Mouse (Mus musculus) cerebellum, adult 11 months (tissue): ENCODE measurements around the gene Sorcs2.

Experiments used
- DNase-seq: peaks from one replicate; pipeline ENCODE4 v3.0.0; 2022

Sorcs2 gene

DNA sequence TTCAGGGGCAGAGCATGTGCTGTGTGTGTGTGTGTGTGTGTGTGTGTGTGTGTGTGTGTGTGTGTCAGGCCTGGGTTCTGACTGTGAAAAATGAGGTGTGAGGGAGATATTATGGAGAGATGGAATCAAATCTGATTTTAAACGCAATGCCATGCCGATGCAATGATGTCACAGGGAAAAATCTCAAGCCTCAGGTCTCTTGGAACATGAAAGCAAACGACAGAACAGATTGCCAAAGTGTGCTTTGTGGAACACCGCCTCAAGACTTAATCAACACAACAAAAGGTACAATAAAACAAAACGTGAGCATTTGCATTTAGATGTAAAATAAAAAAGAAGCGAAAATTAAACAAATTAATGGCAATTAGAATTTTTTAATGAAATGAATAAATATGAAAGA lies 177.3 kb downstream of the Sorcs2 start:
- DNase-seq = no peak

DNA sequence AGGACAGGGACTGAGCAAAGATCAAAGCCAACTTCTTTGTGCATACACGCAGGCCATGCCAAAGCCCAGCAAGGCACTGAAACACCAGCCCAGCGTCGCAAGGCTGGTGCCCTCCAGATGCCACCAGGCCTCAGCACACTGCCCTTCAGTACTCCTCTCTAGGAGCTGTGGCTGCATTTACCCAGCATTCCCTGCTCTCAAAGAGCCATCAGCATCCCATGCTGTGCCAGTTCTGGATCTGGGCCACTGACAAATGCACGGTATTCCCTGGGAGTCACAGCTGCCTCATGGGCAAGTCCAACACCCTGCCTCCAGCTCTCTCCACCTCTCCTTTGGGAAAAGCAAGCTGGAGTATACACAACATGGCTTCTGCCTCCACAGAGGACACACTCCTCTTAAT lies 177.8 kb downstream of the Sorcs2 start:
- no peak for DNase-seq

DNA sequence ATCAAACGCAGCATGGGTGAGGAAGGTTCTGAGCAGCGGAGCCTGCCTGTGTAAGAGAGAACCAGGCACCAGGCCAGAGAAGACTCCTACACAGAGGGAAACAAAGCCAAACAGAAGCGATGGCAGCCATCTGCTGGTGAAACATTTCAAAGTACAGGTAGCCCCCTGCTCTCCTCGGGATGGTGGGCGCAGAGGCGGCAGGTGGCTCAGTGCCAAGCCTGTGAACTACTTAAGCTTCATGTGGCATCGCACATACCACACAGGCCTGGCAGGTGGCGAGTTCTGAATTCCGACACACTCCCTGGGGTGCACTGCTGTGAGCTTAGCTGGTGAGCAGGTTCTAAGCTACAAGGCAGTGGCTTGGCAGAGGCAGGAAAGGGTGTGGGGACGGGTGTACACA lies 184.6 kb downstream of the Sorcs2 start:
- DNase-seq = no peak

DNA sequence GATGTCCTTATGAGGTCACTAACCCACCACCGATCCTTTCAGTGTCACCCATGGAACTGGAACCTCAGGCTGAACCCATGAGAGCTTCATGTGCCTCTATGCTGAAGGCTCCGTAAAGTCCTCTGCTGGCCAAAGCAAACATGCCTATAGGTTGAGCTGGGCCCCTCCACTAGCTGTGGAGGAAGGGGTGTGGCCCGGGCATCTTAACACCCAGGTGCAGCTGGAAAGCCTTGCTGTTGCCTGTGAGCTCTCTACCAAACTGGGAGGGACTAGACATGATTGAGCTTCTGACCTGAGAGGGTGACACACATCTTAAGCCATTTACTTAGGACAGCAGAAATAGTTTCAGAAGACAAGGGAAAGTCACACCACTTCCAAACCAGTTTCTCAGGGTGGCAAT lies 189.1 kb downstream of the Sorcs2 start:
- no peak for DNase-seq

DNA sequence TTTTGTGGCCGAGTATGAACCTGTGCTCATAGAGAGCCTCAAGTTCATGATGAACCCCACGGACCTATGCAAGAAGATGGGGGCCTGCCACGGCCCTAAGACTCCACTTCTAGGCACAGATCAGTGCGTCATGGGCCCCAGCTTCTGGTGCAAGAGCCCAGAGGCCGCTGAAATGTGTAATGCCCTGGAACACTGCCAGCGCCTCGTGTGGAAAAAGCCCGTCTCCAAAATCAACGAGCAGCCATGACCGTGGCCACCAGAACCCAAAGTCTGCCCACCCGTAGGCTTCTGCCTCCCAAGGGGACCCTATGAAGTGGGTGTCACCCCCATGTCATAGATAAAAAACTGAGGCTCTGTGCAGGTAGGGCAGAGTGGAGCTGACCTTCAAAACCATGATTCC lies 192.5 kb downstream of the Sorcs2 start:
- no peak for DNase-seq

DNA sequence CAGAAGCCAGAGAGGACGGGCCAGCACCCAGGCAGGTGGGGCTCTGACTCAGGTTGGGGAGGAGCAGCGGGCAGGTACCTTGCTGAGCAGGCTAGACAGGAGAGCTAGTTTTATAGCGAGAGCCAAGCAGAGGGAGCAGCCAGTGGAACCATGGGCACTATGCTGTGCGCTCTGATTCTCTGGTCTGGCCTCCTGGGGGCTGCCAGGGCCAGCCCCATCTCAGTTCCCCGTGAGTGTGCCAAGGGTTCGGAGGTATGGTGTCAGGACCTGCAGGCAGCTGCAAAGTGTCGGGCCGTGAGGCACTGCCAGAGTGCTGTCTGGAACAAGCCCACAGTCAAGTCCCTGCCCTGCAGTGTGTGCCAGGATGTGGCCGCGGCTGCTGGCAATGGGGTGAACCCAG lies 194.0 kb downstream of the Sorcs2 start, which contains the start of gene Psapl1:
Gene Psapl1, plus strand, starts transcription at position 106 of the 400 bp plus-strand sequence.
- no peak for DNase-seq

DNA sequence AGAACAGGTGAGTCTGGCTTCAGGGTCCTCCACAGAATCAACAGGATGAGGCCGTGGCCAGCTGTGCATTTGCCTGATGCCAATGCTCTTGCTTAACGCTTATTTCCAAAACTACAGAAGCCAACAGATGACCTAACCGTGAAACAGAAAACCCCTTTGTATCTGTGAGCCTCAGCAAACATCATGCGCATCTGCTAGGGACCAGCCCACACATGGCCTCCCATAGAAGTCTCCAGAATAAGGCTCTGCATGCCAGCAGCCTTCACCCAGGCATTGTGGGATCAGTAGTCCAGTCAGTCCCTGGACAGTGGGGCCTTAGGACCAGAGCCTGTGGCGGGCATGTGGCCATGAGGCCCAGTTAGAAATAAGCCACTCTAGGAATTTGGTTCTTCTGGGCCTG lies 194.5 kb downstream of the Sorcs2 start:
- no peak for DNase-seq

DNA sequence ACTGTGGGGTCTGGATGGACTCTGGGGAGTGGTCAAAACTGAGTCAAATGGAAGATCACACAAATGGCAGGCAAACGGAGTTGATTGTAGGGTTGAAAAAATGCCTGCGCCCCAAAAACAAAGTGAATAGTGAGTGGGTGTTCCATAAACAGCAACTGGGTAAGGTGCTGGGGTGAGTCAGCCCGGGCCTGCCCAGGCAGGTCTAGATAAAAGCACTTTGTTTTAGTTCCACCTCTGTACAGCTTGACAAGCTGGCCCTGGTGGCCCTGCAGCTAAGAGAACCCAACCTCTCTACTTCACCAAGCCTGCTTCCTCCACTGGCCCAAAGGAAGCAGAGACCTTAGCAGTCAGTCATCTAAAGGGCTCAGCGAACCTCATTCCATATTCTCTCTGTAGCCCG lies 195.2 kb downstream of the Sorcs2 start:
- DNase-seq = no peak

DNA sequence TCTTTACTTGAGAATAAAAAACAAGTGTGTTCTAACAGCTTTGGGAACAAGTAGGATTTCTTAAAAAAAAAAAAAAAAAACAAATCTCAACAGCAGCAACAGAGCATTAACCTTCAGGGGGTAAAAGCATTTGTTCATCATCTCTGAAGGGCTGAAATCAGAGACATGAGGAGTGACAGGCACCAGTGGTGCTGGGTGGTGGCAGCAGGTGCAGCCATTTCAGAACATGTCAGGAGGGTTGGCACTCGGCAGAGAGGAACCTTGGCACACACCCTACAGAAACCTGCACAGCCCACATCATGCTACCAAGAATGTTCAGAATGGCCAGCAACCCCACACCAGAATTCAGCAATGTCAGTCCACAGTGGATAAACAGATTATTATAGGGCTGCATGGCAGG lies 198.4 kb downstream of the Sorcs2 start:
- no peak for DNase-seq

DNA sequence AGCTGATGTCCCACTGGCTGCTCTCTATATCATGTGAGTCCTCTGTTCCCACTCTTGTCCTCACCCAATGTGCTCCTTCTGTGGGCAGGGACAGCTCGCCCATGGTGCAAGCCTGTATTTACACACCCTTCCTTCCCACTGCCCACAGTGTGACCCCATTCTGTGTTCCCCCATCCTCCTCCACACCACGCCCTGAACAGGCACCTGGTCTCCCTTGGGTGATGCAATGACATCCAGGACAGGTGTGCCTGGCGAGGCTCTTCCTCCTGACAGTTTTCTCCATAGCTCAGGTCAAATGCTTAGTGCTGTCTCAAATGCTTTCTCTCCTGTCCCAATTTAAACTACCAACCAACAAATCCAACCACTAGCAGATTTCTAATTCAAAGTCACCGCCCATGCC lies 202.5 kb downstream of the Sorcs2 start:
- DNase-seq = no peak

DNA sequence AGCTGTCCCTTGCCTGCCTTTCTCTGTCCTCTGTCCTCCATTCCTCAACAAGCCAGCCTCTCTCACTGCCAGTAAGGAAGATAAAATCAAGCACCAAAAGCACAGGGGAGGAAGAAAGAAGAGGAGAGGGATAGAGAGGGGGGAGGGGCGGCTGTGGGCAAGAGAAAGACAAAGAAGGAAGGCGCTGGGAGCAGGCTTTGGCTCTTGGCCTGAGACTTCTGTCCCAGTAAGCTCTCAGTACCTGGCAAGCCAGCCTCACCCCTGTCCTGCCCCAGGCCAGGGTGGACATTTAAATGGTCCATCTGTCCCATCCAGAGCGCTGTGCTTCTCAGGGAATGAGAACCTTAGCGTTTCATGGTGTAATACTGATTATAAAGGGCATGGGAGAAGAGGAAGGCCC lies 203.3 kb downstream of the Sorcs2 start:
- no peak for DNase-seq

DNA sequence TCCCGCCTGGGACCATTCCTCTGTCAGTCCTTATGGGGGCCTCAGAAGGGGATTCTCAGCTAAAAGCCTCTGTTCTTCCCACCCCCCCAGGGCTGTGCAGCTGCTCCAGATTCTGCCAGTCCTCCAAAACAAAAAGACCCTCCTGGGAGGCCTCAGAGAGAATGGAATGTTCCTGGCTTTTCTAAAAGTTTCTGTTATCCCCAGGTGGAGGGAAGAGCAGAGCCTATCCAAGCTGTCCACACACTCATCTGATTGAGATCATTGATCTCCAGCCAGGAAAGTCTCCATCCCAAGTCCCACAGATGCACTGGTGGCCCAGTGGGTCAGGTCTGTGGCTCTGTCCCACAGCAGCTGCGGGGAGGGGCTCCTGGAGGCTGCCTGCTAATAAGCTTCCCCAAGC lies 205.3 kb downstream of the Sorcs2 start:
- no peak for DNase-seq

DNA sequence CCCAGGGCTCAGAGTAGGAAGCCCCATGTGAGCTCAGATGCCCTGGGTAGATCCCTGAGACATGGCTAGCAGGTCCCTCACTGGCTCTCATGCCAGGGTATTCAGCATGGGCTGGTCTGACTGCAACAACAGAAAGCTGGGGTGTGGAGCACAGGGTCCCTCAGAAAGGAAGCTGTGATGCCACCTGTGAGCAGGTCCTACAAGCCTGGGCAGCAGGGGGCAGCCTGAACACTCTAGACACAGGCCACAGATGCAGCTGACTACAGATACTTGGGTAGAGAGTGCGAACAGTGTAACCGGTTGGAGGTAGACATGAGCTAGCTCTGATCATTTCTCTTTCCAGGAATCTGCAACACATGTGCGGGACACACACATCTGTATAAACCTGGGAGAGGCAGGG lies 206.1 kb downstream of the Sorcs2 start:
- DNase-seq = no peak

DNA sequence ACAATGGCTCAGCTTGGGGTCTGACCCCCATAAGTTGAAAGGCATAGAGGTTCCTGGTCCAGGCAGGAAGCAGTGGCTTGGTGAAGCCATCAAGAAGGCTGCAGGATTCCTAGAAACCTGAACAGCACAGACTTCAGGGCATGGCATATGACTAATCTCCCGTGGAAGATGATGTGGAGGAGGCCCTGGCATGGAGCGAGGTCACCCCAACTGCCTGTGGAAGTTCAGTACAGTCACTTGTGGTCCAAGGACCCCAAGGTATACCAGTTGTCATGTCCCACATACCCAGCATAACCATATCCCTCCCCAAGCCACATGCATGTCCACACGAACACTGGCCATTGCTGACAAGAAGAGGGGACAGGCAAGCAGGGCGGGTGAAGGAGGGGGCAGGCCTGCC lies 206.7 kb downstream of the Sorcs2 start:
- DNase-seq = no peak

DNA sequence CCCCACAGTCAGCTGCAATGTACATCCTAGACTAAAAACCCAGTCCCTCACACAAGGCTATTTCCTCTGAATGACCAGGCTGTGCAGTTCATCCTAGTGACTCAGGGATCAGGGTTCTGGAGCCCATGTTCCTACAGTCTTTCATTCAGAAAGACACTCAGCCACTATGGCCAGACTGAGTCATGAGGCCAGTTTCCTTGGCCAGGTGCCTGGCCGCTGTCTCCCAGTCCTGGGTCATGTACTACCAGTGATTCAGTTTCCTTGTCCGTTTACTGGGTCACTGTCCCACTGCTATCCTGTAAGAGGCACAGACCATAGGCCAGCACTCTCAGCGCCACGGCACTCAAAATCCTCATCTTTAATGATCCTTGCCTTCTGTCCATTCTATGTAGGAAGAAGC lies 209.6 kb downstream of the Sorcs2 start:
- no peak for DNase-seq

DNA sequence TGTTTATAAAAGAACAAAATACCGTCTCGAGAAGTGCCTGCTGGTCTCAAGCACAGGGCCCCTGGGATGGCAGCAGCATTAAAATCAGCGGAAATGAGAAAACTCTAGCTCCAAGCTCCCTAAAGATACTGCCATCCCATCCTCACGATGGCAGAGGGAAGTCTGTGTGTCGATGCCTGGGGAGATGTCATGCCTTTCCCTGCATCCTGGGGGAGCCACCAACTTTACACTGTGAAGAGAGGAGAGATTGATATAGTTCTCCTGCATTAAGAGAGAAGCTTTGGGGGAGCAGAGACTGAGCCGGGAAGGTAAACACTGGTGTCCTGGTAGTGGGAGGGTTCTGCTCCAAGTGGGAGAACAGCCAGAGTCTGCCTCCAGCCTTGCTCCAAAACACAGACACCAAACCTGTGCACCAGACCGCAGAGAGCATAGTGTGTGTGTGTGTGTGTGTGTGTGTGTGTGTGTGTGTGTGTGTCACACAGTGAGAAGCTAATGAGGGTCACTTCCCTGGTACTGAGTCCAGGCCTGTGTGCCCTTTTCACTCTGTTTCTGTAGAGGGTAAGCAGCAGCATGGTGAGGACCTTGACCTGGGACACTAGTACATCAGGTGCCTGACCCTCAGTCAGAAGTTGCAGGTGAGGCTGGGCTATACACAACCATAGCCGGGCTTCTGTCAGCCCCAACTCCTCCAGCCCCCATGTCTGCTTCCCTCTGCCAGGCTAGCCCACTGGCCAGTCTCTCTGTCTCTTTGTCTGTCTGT lies 211.5 kb downstream of the Sorcs2 start:
- DNase-seq = no peak

DNA sequence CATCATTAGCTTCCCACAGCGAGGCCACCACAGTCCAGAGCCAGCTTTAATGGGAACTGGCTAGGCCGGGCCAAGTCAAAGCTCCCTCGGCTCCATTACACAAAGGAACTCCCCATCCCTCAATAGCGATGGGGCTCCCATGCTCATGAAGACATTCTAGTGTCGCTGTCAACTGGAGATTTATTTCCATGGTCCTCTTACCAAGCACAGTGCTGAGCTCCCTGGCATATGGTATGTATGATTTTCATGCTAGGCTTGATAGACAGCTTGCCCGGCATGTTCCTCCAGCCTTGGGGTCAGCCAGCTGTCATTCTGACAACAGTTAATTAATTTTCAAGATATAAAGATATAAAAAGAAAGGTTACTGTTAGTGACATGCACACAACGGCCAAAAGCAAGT lies 215.6 kb downstream of the Sorcs2 start:
- DNase-seq = no peak

DNA sequence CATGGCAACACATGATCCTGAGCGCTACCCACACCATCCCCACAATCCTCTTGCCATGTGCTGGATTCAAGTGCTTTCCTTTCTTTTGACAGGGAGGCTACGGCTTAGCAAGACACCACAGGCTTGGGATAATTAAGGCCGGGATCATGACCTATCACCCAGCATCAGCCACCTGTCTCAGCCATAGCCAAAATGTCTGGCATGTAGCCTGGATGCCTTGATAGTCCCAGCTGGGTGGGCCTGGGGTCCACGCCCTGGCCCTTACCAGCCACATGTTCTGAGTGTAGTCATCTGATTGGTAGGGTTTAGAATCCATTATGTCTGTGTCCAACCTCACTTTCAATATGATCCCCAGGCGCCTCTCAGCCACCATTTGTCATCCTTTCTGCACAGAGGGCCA lies 218.2 kb downstream of the Sorcs2 start:
- no peak for DNase-seq

DNA sequence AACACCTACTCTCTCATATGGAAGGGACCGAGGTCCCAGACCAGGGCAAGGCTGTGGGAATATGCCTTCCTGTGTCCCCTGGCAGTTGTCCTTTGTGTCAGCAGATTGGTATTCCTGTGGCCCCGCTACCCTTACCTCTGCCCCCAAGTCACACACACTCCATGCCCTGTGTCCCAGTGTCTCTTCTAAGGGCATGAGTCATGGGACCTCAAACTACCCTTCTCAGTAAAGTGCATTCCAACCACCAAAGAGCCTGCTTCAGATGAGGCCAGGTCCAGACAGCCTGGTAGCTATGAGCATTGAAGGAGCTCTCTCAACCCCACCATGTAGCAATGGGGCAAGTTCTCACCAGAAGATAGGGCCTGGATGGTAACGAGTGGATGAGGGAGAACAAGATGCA lies 219.2 kb downstream of the Sorcs2 start:
- no peak for DNase-seq

DNA sequence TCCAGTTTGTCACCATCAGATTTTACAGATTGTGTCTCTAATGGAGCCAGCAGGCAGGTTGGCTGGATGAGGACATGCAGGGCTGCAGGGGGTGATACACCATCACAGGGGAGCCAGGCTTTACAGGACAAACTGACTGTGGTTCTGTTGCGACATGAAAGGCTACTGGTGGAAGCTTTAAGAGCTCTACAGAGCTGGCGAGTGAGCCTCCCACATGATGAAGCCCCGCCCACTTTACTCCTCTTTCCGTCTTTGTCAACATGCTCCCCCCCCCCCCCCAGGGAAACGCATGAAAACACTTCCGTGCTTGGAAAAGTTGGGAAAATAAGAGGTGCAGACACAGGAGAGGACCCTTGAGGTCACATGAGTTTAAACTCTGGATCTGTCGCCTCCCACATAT lies 219.7 kb downstream of the Sorcs2 start:
- DNase-seq = no peak

DNA sequence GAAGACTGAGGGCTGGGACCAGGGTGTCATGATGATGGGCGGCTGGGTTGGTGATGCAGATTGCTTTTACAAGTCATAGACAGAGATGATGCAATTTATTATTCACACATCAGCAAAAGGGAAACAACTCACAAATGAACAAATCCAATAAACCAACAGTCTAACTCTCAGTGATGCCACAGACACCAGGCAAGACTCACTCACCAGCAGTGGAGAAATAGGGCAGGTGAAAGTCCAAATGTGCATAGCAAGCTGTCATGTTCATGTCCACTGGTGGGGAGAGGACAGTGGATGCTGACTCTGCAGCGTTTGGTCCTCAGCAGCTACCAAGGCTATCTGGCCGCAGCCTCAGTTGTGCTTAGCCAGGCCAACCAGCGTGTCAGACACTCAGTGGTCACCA lies 221.1 kb downstream of the Sorcs2 start:
- DNase-seq = no peak

DNA sequence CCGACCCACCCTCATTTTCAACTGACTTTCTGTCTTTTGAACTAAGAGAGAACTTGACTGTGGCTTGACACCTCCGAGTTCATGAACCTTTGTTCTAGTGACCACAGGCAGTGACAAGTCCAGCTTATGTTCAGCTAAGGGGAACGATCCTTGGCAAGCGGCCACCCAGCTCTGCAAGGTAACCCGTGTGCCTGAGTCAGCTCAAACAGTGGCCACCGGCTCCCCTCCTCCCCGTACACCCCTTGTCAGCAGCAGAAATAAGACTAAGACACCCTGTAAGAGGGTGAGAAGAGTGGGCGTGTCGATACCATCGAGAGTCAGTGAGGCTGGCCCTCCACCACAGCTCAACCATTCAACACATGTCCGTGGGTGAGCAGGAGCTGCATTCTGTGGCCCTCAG lies 221.5 kb downstream of the Sorcs2 start:
- DNase-seq = no peak

DNA sequence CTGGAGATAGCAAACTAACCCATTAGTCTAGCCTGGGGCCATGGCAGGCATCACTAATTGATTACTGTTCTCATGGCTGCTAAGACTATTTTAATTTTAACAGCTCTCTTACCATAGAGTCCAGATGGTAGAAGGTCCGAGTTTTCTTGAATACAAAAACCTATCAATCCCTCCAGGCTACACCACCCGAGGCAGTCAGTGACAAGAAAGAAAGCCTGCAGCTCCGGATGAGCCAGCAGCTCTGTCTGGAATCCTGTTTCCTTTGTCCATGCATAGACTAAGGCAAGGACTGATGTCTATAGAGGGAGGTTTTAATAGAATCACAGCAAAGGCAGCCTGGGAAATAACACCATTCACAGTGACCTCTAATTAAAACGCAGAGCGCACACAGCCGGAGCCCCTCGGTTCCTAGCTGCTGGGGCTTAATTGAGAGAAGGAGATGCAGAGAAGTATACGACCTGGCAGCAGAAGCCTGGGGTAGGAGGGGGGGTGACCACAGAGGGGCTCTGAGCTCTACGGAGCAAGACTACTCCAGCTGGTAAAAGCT lies 223.3 kb downstream of the Sorcs2 start:
- DNase-seq = no peak

DNA sequence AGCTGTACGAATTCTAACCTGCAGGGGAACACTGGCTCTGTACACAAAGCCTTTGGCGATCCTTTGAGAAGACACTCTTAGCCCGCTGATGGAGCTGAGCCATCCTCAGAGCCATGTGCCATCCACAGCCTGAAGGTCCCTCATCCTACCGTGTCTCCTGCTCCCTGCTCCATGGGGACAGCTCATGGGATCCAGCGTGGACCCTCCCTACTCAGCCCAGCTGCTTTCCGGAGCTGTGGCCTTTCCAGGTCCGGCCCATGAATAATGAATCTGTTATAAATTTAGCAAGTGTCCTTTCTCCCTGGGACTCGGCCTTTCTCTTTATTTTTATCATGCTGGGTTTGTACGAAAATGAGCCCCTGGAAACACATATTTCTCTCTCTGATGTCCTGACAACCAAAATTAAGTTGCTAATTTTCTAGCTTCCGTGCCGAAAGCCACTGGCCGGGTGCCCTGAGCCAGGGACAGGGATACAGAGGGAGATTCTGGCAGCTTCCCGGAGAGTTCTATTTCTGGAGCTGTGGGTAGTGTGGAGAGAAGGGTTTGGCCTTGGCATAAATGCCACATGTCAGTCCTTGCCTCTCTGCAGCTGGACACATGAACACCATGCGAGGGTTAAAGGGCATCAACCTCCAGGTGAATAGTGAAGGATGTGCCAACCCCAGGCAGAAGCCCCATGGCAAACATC lies 228.8 kb downstream of the Sorcs2 start:
- no peak for DNase-seq
